Mouse (Mus musculus) MEL (cell line): ENCODE data around the gene Plcg2. TPM values are rescaled to one million over a fixed set of nuclear protein-coding genes. Genes with fewer than 3 reads are reported as not detected.

ENCODE experiments used
- DNase-seq: peaks from one replicate; pipeline ENCODE4 v3.0.0; 2011; ENCODE audit warnings: low read depth, low spot score
- H3K27ac ChIP-seq: 2 replicates; pipeline ENCODE4 v1.5.1; 2012; ENCODE audit warnings: low read depth, mild to moderate bottlenecking, control low read depth, low read length, moderate library complexity; ENCODE audit not compliant: control insufficient read depth
- H3K27me3 ChIP-seq, 2 experiments: fragments of 150-350 bp in 1 of 2; sonication (generic) in 1 of 2; 2 replicates each; pipeline ENCODE4 v1.6.1; 2012; ENCODE audit warnings: low read length in 2 of 2, mild to moderate bottlenecking in 2 of 2, improper control_type of control experiment in 1 of 2, moderate library complexity in 1 of 2; ENCODE audit not compliant: insufficient read depth in 2 of 2, control insufficient read depth in 1 of 2
- H3K36me3 ChIP-seq, 2 experiments: 2 replicates each; pipeline ENCODE4 v1.6.1; 2012 to 2014; ENCODE audit warnings: low read length in 2 of 2, improper control_type of control experiment in 1 of 2, inconsistent platforms in 1 of 2, mild to moderate bottlenecking in 1 of 2; ENCODE audit not compliant: insufficient read depth in 2 of 2, control insufficient read depth in 1 of 2
- H3K4me1 ChIP-seq, 2 experiments: fragments of 150-350 bp in 1 of 2; sonication (generic) in 1 of 2; 2 replicates each; pipeline ENCODE4 v1.6.1; 2012; ENCODE audit warnings: low read length in 2 of 2, improper control_type of control experiment in 1 of 2, mild to moderate bottlenecking in 1 of 2; ENCODE audit not compliant: insufficient read depth in 2 of 2, control insufficient read depth in 1 of 2
- H3K4me3 ChIP-seq, 2 experiments: fragments of 150-350 bp in 1 of 2; sonication (generic) in 1 of 2; 2 replicates each; pipeline ENCODE4 v1.5.1; 2012; ENCODE audit warnings: low read depth in 2 of 2, low read length in 2 of 2, mild to moderate bottlenecking in 2 of 2, moderate library complexity in 2 of 2, control low read depth in 1 of 2, improper control_type of control experiment in 1 of 2; ENCODE audit not compliant: control insufficient read depth in 1 of 2, insufficient read depth in 1 of 2
- H3K79me2 ChIP-seq: 2 replicates; pipeline ENCODE4 v1.6.1; 2012; ENCODE audit warnings: mild to moderate bottlenecking, low read length, moderate library complexity; ENCODE audit not compliant: control insufficient read depth, poor library complexity, insufficient read depth
- H3K9ac ChIP-seq: 2 replicates; pipeline ENCODE4 v1.6.1; 2012; ENCODE audit warnings: low read depth, mild to moderate bottlenecking, control low read depth, low read length, moderate library complexity; ENCODE audit not compliant: control insufficient read depth, poor library complexity, severe bottlenecking
- H3K9me3 ChIP-seq: fragments of 150-350 bp; sonication (generic); replicated peaks from 2 replicates; pipeline ENCODE4 v1.6.1; 2012; ENCODE audit warnings: mild to moderate bottlenecking, low read length, improper control_type of control experiment, moderate library complexity; ENCODE audit not compliant: insufficient read depth
- CHD1 ChIP-seq: IDR thresholded peaks from 2 replicates; pipeline ENCODE4 v1.6.1; 2012; ENCODE audit warnings: low read depth, mild to moderate bottlenecking, inconsistent platforms, low read length, improper control_type of control experiment
- CHD2 ChIP-seq: IDR thresholded peaks from 2 replicates; pipeline ENCODE4 v1.6.1; 2011; ENCODE audit warnings: low read length, improper control_type of control experiment
- EP300 ChIP-seq, 2 experiments: IDR thresholded peaks; 2 replicates each; pipeline ENCODE4 v1.6.1; 2011; ENCODE audit warnings: improper control_type of control experiment in 2 of 2, low read length in 2 of 2, low read depth in 1 of 2, mild to moderate bottlenecking in 1 of 2
- ETS1 ChIP-seq: IDR thresholded peaks from 2 replicates; pipeline ENCODE4 v1.6.1; 2012; ENCODE audit warnings: low read depth, mild to moderate bottlenecking, inconsistent platforms, low read length, improper control_type of control experiment, moderate library complexity
- KAT2A ChIP-seq: conservative IDR thresholded peaks from 2 replicates; pipeline ENCODE4 v1.6.1; 2012; ENCODE audit warnings: low read depth, low read length, improper control_type of control experiment, inconsistent platforms
- MAFK ChIP-seq: IDR thresholded peaks from 2 replicates; pipeline ENCODE4 v1.6.1; 2011; ENCODE audit warnings: low read depth, mild to moderate bottlenecking, low read length, improper control_type of control experiment, borderline replicate concordance
- MAX ChIP-seq: IDR thresholded peaks from 2 replicates; pipeline ENCODE4 v1.6.1; 2011; ENCODE audit warnings: low read length, improper control_type of control experiment
- MAZ ChIP-seq: IDR thresholded peaks from 2 replicates; pipeline ENCODE4 v1.6.1; 2012; ENCODE audit warnings: low read depth, mild to moderate bottlenecking, inconsistent platforms, low read length, improper control_type of control experiment
- MEF2A ChIP-seq: IDR thresholded peaks from 2 replicates; pipeline ENCODE4 v1.6.1; 2014; ENCODE audit warnings: low read depth, mild to moderate bottlenecking, inconsistent platforms, low read length, improper control_type of control experiment; ENCODE audit not compliant: poor library complexity, insufficient replicate concordance, severe bottlenecking; ENCODE audit errors: extremely low read depth
- MXI1 ChIP-seq: IDR thresholded peaks from 2 replicates; pipeline ENCODE4 v1.6.1; 2011; ENCODE audit warnings: mild to moderate bottlenecking, low read depth, low read length, improper control_type of control experiment
- MYC ChIP-seq: IDR thresholded peaks from 2 replicates; pipeline ENCODE4 v1.6.1; 2011; ENCODE audit warnings: low read depth, mild to moderate bottlenecking, low read length, improper control_type of control experiment, moderate library complexity
- POLR2A ChIP-seq, 2 experiments: IDR thresholded peaks; 2 replicates each; pipeline ENCODE4 v1.6.1; 2011 to 2012; ENCODE audit warnings: low read length in 2 of 2, mild to moderate bottlenecking in 2 of 2, control low read depth in 1 of 2, improper control_type of control experiment in 1 of 2, low read depth in 1 of 2, moderate library complexity in 1 of 2; ENCODE audit not compliant: control insufficient read depth in 1 of 2, insufficient read depth in 1 of 2, poor library complexity in 1 of 2
- POLR2AphosphoS5 ChIP-seq: IDR thresholded peaks from 2 replicates; pipeline ENCODE4 v1.6.1; 2012; ENCODE audit warnings: low read depth, borderline replicate concordance, mild to moderate bottlenecking, inconsistent platforms, low read length, moderate library complexity, mixed read lengths
- RAD21 ChIP-seq: IDR thresholded peaks from 2 replicates; pipeline ENCODE4 v1.6.1; 2011; ENCODE audit warnings: mild to moderate bottlenecking, low read depth, low read length, improper control_type of control experiment
- RCOR1 ChIP-seq: IDR thresholded peaks from 2 replicates; pipeline ENCODE4 v1.6.1; 2012; ENCODE audit warnings: low read depth, mild to moderate bottlenecking, inconsistent platforms, low read length, improper control_type of control experiment
- SIN3A ChIP-seq: IDR thresholded peaks from 2 replicates; pipeline ENCODE4 v1.6.1; 2012; ENCODE audit warnings: low read length, improper control_type of control experiment, inconsistent platforms
- SMC3 ChIP-seq: IDR thresholded peaks from 2 replicates; pipeline ENCODE4 v1.6.1; 2011; ENCODE audit warnings: low read depth, low read length, improper control_type of control experiment
- TAL1 ChIP-seq: IDR thresholded peaks from 2 replicates; pipeline ENCODE4 v1.6.1; 2012; ENCODE audit warnings: mild to moderate bottlenecking, inconsistent platforms, low read length, moderate library complexity, mixed read lengths
- TBP ChIP-seq: IDR thresholded peaks from 2 replicates; pipeline ENCODE4 v1.8.0; 2011; ENCODE audit warnings: low read depth, low read length, improper control_type of control experiment
- USF2 ChIP-seq, 2 experiments: IDR thresholded peaks; 2 replicates each; pipeline ENCODE4 v1.6.1; 2011 to 2012; ENCODE audit warnings: improper control_type of control experiment in 2 of 2, low read length in 2 of 2, borderline replicate concordance in 1 of 2, inconsistent platforms in 1 of 2, low read depth in 1 of 2, mild to moderate bottlenecking in 1 of 2; ENCODE audit not compliant: insufficient read depth in 1 of 2
- polyA plus RNA-seq, 2 experiments: library from polyadenylated mRNA; stranded (reverse) in 1 of 2; unstranded in 1 of 2; fragments of >175 nt in 1 of 2; fragments of >200 nt in 1 of 2; gene quantifications; 2 replicates each; pipeline versions ENCODE4 v1.2.1 to v1.2.4; 2012; ENCODE audit warnings: low replicate concordance in 2 of 2, low read depth in 1 of 2; ENCODE audit not compliant: insufficient read length in 2 of 2, insufficient read depth in 1 of 2, missing spikeins in 1 of 2
- total RNA-seq: library from RNA; depleted of rRNA; stranded (reverse); fragments of 300-350 nt; gene quantifications from 2 replicates; pipeline ENCODE4 v1.2.3, GENCODE M21; 2012

Plcg2 gene
- total and polyA plus RNA-seq, 3 experiments = 21.0 to 78.7 (median 23.3) TPM

DNA sequence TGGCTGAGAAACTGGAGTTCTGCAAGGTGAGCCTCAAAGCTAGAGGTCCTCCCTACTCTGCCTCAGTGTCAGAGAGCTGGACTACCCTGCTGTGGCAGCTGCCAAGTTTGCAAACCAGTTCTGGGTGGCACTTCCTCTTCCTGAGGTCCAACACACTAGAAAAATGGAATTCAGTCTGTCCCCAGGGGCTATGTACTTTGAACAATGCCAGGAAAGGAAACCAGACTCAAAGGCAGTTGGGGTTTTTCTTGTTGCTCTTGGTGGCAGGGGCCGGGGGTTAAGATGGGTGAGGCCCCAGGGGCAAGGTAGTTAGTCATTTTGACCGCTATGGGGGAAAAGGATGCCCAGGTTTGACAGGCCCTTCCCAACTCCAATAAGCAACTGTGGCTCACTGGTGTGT is 3.2 kb upstream of the Plcg2 start:
- Histone ChIP-seq H3K9ac (no peak overlapping the region), H3K27me3 (no peaks in the 10 kb centered on the region), H3K79me2 (peaks cover 4% of the 10 kb centered on the region; the same call in 1 of the 2 replicates), H3K27ac (no peak overlapping the region), H3K9me3 (no peaks in the 10 kb centered on the region), H3K4me3 (no peak overlapping the region), H3K36me3 (no peaks in the 10 kb centered on the region; a peak in 1 of 4 replicates), H3K4me1 (peaks cover 0 to 3% of the 10 kb centered on the region in 2 experiments; a peak in 1 of 4 replicates)
- DNase-seq = no peak
- TF ChIP-seq MAX = no peak
- TF ChIP-seq TAL1 = no peak
- no peak for TF ChIP-seq MYC
- no peak for TF ChIP-seq POLR2AphosphoS5

DNA sequence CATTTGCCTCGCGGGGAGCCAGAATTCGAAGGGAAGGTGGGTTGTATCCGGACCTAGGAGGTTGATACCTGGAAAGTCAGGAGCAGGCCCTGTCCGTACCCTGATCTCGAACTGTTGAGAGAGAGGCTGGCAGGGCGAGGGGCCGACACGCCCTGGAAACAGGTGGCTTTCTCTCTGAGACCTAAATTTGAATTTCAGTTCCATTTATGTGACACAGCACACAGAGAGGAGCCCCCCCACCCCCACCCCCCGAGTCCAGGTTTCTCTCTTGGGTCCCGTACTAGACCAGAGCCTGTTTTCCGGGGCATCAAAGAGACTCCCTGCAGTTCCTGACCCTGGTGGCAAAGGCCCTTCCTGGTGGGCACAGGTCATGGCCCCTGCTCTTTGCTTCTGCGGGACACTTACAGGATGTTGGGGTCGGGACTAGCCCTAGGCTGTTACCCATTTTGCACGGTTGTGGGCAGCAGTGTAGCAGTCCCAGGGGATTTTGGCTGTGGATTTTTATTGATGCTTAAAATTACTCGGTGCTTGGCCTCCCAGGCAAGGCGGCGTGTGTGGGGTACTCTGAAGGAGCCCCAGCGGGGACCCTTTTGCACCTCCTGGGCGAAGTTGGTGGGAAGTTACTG is 937 bp downstream of the Plcg2 start:
- H3K27ac ChIP-seq = no peak overlapping the region
- peak overlapping the region; percentile 77 to 84 for H3K4me3 ChIP-seq
- no peak for TF ChIP-seq TBP
- TF ChIP-seq SIN3A = no peak
- no peak for TF ChIP-seq POLR2A (IDR thresholded peaks at IDR 0.05; ENCODE audit: control insufficient read depth in 1 of 2, insufficient read depth in 1 of 2, low read depth in 1 of 2, low read length in 2 of 2, poor library complexity in 1 of 2)
- no peak for TF ChIP-seq EP300 (IDR thresholded peaks at IDR 0.05; ENCODE audit: low read depth in 1 of 2, low read length in 2 of 2)
- TF ChIP-seq USF2 (IDR thresholded peaks at IDR 0.05; ENCODE audit: borderline replicate concordance in 1 of 2, insufficient read depth in 1 of 2, low read depth in 1 of 2, low read length in 2 of 2) = no peak
- TF ChIP-seq MAX = no peak
- TF ChIP-seq RAD21 = no peak
- TF ChIP-seq CHD1 = no peak
- TF ChIP-seq MYC = no peak
- TF ChIP-seq MAFK = no peak
- TF ChIP-seq CHD2 = no peak
- TF ChIP-seq MAZ = no peak
- TF ChIP-seq KAT2A = no peak
- no peak for TF ChIP-seq POLR2AphosphoS5
- TF ChIP-seq SMC3 = no peak
- TF ChIP-seq MEF2A = no peak
- TF ChIP-seq MXI1 = no peak
- no peak for TF ChIP-seq RCOR1
- no peak for TF ChIP-seq ETS1
- H3K79me2 ChIP-seq = peaks cover 5% of the 10 kb centered on the region; the same call in 1 of the 2 replicates
- no peaks in the 10 kb centered on the region; a peak in 1 of 4 replicates for H3K36me3 ChIP-seq
- no peaks in the 10 kb centered on the region for H3K27me3 ChIP-seq
- H3K9ac ChIP-seq = peak overlapping the region; percentile 83
- no peak for DNase-seq
- H3K4me1 ChIP-seq = peaks cover 0 to 6% of the 10 kb centered on the region in 2 experiments; a peak in 1 of 4 replicates
- no peaks in the 10 kb centered on the region for H3K9me3 ChIP-seq
